Mouse (Mus musculus): ENCODE data around the gene Clca4b. TPM values are rescaled to one million over a fixed set of nuclear protein-coding genes. Genes with fewer than 3 reads are reported as not detected.

Gene Clca4b
- 0.29 and 0.52 TPM in 2 replicates for polyA plus RNA-seq (2012; rRNA removed)

DNA sequence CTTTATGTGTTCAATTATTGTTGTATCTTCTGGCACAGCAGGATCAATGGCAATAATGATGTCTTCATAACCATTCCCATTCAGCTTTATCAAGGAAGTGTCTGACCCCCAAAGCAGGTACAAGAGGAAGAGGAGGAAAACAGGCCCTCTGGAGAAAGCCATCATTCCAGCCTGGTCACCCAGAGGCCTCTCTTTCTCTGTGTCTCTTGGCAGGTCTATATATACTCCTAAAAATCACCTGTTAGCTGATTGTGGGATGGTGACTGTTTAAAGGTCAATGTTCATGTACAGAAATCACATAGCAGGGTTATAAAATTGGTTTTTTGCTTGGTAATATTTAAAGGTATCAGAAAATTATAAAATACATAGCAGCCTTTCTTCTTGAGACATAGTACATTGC lies at the start of gene Clca4b:
Clca4b (minus strand) TSS at position 195 of the 400 bp plus-strand sequence.

DNA sequence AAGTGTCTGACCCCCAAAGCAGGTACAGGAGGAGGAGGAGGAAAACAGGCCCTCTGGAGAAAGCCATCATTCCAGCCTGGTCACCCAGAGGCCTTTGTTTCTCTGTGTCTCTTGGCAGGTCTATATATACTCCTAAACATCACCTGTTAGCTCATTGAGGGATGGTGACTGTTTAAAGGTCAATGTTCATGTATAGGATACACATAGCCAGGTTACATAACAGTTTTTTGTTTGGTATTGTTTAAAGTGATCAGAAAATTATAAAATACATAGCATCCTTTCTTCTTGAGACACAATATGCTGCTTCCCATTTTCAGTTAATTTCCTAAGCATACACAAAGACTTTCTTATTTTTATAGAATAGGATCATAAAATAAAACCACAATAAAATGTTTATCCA lies 42.6 kb upstream of the Clca4b start, which contains the start of gene Clca4a:
Clca4a (minus strand) TSS at position 101 of the 400 bp plus-strand sequence.

Other genes starting within 250 kb of the Clca4b start
- gene Sh3glb1, start 212.2 kb downstream of the Clca4b start, polyA plus RNA-seq (2012; rRNA removed): 14.4 and 20.0 TPM in 2 replicates
- 1.6 and 2.2 TPM in 2 replicates for gene Clca3a1, start 171.6 kb downstream of the Clca4b start, polyA plus RNA-seq (2012; rRNA removed)
- 4.7 and 7.1 TPM in 2 replicates for gene Clca3a2, start 113.0 kb downstream of the Clca4b start, polyA plus RNA-seq (2012; rRNA removed)
- gene Clca3b, start 83.2 kb downstream of the Clca4b start, polyA plus RNA-seq (2012; rRNA removed): 40.5 and 79.3 TPM in 2 replicates
- 30.6 and 40.7 TPM in 2 replicates for gene Clca4a, start 42.5 kb upstream of the Clca4b start, polyA plus RNA-seq (2012; rRNA removed)
- 661 and 673 TPM in 2 replicates for gene Clca1, start 100.2 kb upstream of the Clca4b start, polyA plus RNA-seq (2012; rRNA removed)
- gene Clca2, start 166.9 kb upstream of the Clca4b start, polyA plus RNA-seq (2012; rRNA removed): 0.15 and 0.31 TPM in 2 replicates
- gene Odf2l, start 186.1 kb upstream of the Clca4b start, polyA plus RNA-seq (2012; rRNA removed): 1.4 and 1.9 TPM in 2 replicates